Mouse (Mus musculus): ENCODE measurements around the gene Kcnt1. TPM values are rescaled to one million over a fixed set of nuclear protein-coding genes. Genes with fewer than 3 reads are reported as not detected.
"Not testable (repeated sequence)": the region's sequence is repeated elsewhere in the genome, so short reads cannot be mapped to it uniquely, and the experiment has no call there.

The Kcnt1 gene
- 0.33 TPM in 1 of 2 replicates, not detected in the other for polyA plus RNA-seq (2014; fragmentation: Nextera tagmentation; extraction: Ambion mirVana)

DNA sequence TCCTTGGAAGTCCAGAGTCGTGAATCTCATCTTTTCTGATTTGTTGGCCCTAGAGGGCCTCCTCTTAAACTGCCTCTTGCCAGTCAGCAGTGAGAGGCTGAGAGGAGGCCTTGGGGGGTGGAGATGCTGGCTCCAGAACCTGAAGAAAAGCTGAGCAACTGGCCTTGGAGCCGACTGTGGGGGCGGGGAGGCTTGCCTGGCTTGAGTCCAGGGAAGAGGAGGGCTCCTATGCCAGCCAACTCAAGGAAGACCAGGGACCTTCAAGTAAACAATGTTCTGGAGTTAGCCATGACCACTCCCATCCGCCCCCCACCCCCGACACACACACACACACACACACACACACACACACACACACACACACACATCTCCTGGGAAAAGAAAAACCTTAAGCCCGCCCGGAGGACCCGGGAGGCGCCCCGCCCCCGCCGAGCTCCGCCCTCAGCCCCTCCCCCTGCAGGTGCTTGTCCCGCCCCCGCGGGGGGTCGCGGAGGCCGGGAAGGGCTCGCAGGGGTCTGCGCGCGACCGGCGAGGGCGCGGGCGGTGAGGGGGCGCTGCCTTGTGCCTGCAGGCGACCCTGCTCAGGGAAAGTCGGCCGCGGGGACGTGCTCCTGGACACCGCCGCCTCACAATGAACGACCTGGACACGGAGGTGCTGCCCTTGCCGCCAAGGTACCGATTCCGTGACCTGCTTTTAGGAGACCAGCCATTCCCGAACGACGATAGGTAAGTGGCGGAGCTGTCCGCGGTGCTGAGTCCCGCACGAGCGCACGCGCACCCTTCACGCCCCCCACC is at the start of gene Kcnt1:
Kcnt1 (plus strand) TSS at position 398 of the 795 bp plus-strand sequence.
- Histone ChIP-seq H3K36me3 (ENCODE audit: control insufficient read depth, insufficient read depth, low read length) (no peaks in the 10 kb centered on the region), H3K27ac (ENCODE audit: low read depth, low read length) (no peak within 1 kb of the TSS), H3K27me3 (replicated peaks; ENCODE audit: control insufficient read depth, insufficient read depth, low read length) (peaks cover 56% of the 10 kb centered on the region), H3K4me2 (peak within 1 kb of the TSS; percentile 81), H3K4me3 (ENCODE audit: low read depth, low read length) (peak within 1 kb of the TSS; percentile 43), H3K9ac (ENCODE audit: low read depth, low read length) (no peak within 1 kb of the TSS), H3K9me3 (ENCODE audit: control insufficient read depth, low read length) (no peaks in the 10 kb centered on the region), H3K4me1 (replicated peaks; ENCODE audit: control insufficient read depth, insufficient read depth, low read length) (no peaks in the 10 kb centered on the region)
- no peak for DNase-seq (ENCODE audit: low spot score)
- ATAC-seq (replicated peaks; ENCODE audit: low FRiP score): no peak
- 2% methylated on average over 51 of the region's 53 CpGs for WGBS

DNA sequence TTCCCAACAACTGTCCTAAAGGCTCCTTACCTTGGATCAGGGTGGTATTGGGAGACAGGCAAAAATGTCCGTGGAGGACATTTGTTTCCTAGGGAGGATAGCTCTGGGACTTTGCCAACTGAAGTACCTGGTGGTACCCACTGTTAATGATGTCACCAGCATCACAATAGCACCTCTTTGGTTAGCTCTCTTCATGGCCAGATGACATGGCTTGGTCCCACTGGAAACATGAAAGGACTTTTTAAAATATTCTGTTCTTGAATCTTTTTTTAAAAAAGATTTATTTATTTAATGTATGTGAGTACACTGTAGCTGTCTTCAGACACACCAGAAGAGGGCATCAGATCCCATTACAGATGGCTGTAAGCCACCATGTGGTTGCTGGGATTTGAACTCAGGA is 47.8 kb upstream of the Kcnt1 start, which contains the start of gene Glt6d1:
Glt6d1 (minus strand) TSS at position 101 of the 400 bp plus-strand sequence.
- H3K36me3 ChIP-seq (ENCODE audit: control insufficient read depth, insufficient read depth, low read length); DNase-seq (ENCODE audit: low spot score); H3K4me1 ChIP-seq (replicated peaks; ENCODE audit: control insufficient read depth, insufficient read depth, low read length); H3K4me3 ChIP-seq (ENCODE audit: low read depth, low read length); H3K27me3 ChIP-seq (replicated peaks; ENCODE audit: control insufficient read depth, insufficient read depth, low read length); H3K4me2 ChIP-seq; H3K9ac ChIP-seq (ENCODE audit: low read depth, low read length); H3K9me3 ChIP-seq (ENCODE audit: control insufficient read depth, low read length); ATAC-seq (replicated peaks; ENCODE audit: low FRiP score); H3K27ac ChIP-seq (ENCODE audit: low read depth, low read length): not testable (repeated sequence)
- WGBS: 65% methylated on average over 1 of the region's 1 CpGs

DNA sequence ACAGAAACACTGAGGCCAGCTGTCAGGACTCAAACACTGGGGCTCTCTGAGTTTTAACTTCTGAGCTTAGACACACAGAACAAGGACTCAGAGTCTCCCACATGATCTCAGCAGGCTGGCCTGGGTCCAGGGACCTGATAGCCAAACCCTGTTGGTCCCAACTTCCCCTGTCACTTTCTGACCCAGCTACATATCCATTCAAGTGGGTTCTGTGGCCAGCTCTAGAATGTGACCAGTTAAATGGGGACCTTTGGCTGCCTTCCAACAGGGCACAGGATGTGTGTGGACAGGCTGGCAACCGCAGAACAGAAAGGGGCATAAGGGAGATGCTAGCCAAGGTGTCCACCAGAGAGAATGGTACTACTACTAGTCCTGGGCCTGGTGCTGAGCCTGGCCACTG is 40.7 kb upstream of the Kcnt1 start, which contains the start of gene Lcn9:
Lcn9 (plus strand) TSS at position 348 of the 400 bp plus-strand sequence.
- no peak for DNase-seq (ENCODE audit: low spot score)

DNA sequence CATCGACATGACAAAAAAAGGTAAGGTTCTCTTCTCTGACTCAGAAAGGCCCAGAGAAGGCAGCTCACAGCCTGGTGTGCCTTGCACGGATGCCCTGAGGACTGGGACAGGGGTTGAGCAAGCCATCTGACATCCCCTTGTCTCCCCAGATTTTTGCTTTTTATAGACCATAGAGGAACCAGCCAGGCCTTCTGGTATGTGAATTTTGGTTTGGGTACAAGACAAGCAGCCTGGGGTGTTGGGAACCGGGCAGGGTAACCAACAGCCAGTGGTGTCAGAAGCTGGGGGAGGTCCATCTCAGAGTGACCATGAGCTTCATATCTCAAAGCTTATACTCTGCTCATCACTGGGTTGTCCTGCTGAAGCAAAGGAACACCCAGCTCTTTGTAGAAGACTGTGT is 38.8 kb upstream of the Kcnt1 start:
- DNase-seq (ENCODE audit: low spot score) (no peak), ATAC-seq (replicated peaks; ENCODE audit: low FRiP score) (no peak)
- 77% methylated on average over 3 of the region's 3 CpGs for WGBS
- Histone ChIP-seq H3K36me3 (ENCODE audit: control insufficient read depth, insufficient read depth, low read length) (no peaks in the 10 kb centered on the region), H3K4me2 (no peak overlapping the region), H3K9ac (ENCODE audit: low read depth, low read length) (no peak overlapping the region), H3K4me1 (replicated peaks; ENCODE audit: control insufficient read depth, insufficient read depth, low read length) (no peaks in the 10 kb centered on the region), H3K27ac (ENCODE audit: low read depth, low read length) (no peak overlapping the region), H3K4me3 (ENCODE audit: low read depth, low read length) (no peak overlapping the region), H3K27me3 (replicated peaks; ENCODE audit: control insufficient read depth, insufficient read depth, low read length) (no peaks in the 10 kb centered on the region), H3K9me3 (ENCODE audit: control insufficient read depth, low read length) (no peaks in the 10 kb centered on the region)

More for the DNA sequence above, 40.7 kb upstream of the Kcnt1 start, which contains the start of gene Lcn9:
- no peaks in the 10 kb centered on the region for H3K27me3 ChIP-seq (replicated peaks; ENCODE audit: control insufficient read depth, insufficient read depth, low read length)
- H3K27ac ChIP-seq (ENCODE audit: low read depth, low read length): no peak within 1 kb of the TSS
- H3K4me2 ChIP-seq: no peak within 1 kb of the TSS
- H3K36me3 ChIP-seq (ENCODE audit: control insufficient read depth, insufficient read depth, low read length): no peaks in the 10 kb centered on the region
- WGBS: 89% methylated on average over 1 of the region's 1 CpGs
- no peak within 1 kb of the TSS for H3K9ac ChIP-seq (ENCODE audit: low read depth, low read length)
- H3K4me3 ChIP-seq (ENCODE audit: low read depth, low read length): no peak within 1 kb of the TSS
- ATAC-seq (replicated peaks; ENCODE audit: low FRiP score): no peak
- H3K9me3 ChIP-seq (ENCODE audit: control insufficient read depth, low read length): no peaks in the 10 kb centered on the region
- H3K4me1 ChIP-seq (replicated peaks; ENCODE audit: control insufficient read depth, insufficient read depth, low read length): no peaks in the 10 kb centered on the region

DNA sequence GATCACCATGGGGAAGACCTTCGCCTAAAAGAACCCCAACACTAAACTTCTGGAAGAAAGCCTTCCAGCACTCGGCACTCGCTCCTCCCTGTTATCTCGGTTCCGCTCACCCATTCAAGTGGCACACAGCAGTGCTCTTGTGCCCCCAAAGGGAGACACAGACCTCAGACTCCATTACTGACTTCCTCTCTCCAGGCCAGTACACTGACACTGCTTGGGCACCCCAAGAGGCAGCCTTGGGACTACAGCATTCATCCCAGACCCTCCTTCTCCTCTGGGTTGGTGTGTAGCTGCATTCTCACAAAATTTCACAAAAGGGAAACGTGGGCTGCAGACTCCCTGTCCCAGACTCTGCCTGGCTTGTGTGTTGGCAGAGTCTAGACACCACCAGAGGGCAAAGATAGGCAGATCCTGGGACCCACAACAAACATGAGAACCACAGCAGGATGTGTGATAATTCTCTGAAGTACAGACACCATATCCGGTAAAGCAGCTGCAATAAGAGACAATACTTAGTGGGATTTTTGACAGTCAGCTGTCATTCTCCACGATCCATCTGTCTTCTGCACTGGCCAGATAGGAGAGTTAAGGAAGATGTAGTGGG is 35.1 kb upstream of the Kcnt1 start:
- DNase-seq (ENCODE audit: low spot score): no peak
- WGBS: 64% methylated on average over 8 of the region's 8 CpGs
- no peaks in the 10 kb centered on the region for H3K4me1 ChIP-seq (replicated peaks; ENCODE audit: control insufficient read depth, insufficient read depth, low read length)
- no peak overlapping the region for H3K4me2 ChIP-seq
- H3K9me3 ChIP-seq (ENCODE audit: control insufficient read depth, low read length): no peaks in the 10 kb centered on the region
- no peak overlapping the region for H3K4me3 ChIP-seq (ENCODE audit: low read depth, low read length)
- no peaks in the 10 kb centered on the region for H3K36me3 ChIP-seq (ENCODE audit: control insufficient read depth, insufficient read depth, low read length)
- ATAC-seq (replicated peaks; ENCODE audit: low FRiP score): no peak
- no peaks in the 10 kb centered on the region for H3K27me3 ChIP-seq (replicated peaks; ENCODE audit: control insufficient read depth, insufficient read depth, low read length)
- no peak overlapping the region for H3K27ac ChIP-seq (ENCODE audit: low read depth, low read length)
- no peak overlapping the region for H3K9ac ChIP-seq (ENCODE audit: low read depth, low read length)

DNA sequence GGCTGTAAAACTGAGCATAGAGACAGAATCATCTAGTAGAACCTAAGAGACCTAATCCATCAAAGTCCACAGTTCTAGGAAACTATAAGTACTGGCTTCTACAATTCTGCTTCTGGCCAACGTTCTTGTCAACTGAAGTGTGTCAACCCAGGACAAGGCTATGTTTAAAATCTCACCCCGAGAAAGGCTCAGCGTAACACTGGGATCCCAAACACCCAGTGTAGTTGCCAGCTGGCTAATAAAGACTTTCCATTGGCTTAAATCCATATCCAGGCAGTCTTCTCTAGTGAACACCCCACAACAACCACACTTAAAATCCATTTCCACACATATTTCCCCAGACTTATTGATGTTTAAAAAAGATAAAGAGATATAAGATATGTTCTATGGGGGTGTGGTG is 32.7 kb upstream of the Kcnt1 start:
- H3K36me3 ChIP-seq (ENCODE audit: control insufficient read depth, insufficient read depth, low read length): no peaks in the 10 kb centered on the region
- no peak for ATAC-seq (replicated peaks; ENCODE audit: low FRiP score)
- no peak overlapping the region for H3K27ac ChIP-seq (ENCODE audit: low read depth, low read length)
- no peak for DNase-seq (ENCODE audit: low spot score)
- H3K9ac ChIP-seq (ENCODE audit: low read depth, low read length): no peak overlapping the region
- no peaks in the 10 kb centered on the region for H3K4me1 ChIP-seq (replicated peaks; ENCODE audit: control insufficient read depth, insufficient read depth, low read length)
- H3K4me2 ChIP-seq: no peak overlapping the region
- WGBS: 84% methylated on average over 3 of the region's 3 CpGs
- H3K4me3 ChIP-seq (ENCODE audit: low read depth, low read length): no peak overlapping the region
- no peaks in the 10 kb centered on the region for H3K9me3 ChIP-seq (ENCODE audit: control insufficient read depth, low read length)
- H3K27me3 ChIP-seq (replicated peaks; ENCODE audit: control insufficient read depth, insufficient read depth, low read length): no peaks in the 10 kb centered on the region

DNA sequence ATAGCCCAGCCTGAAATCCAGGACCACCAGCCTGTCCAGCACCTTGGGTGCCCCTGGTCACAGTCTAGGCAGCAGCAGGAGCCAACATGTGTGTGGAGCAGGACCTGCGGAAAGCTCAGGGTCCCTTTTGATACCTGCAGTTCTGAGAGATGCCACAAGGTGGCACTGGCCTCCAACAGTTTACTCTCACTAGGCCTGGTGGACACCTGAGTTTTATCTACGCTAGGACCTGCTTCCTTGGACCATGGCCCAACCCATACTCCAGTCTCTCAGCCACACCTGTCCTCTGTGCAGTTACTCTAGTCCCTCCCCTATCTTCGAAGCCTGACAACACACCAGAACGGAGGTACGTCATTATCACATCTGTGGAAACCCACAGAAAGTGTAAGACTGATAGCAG is 27.2 kb upstream of the Kcnt1 start:
- H3K27ac ChIP-seq (ENCODE audit: low read depth, low read length): no peak overlapping the region
- DNase-seq (ENCODE audit: low spot score) (peak; percentile 57), ATAC-seq (replicated peaks; ENCODE audit: low FRiP score) (peak; percentile 23; the same call in 1 of the 2 replicates)
- no peak overlapping the region for H3K4me2 ChIP-seq
- no peaks in the 10 kb centered on the region for H3K9me3 ChIP-seq (ENCODE audit: control insufficient read depth, low read length)
- 48% methylated on average over 5 of the region's 5 CpGs for WGBS
- H3K4me3 ChIP-seq (ENCODE audit: low read depth, low read length): no peak overlapping the region
- no peaks in the 10 kb centered on the region for H3K36me3 ChIP-seq (ENCODE audit: control insufficient read depth, insufficient read depth, low read length)
- H3K27me3 ChIP-seq (replicated peaks; ENCODE audit: control insufficient read depth, insufficient read depth, low read length): no peaks in the 10 kb centered on the region
- no peaks in the 10 kb centered on the region for H3K4me1 ChIP-seq (replicated peaks; ENCODE audit: control insufficient read depth, insufficient read depth, low read length)
- no peak overlapping the region for H3K9ac ChIP-seq (ENCODE audit: low read depth, low read length)

DNA sequence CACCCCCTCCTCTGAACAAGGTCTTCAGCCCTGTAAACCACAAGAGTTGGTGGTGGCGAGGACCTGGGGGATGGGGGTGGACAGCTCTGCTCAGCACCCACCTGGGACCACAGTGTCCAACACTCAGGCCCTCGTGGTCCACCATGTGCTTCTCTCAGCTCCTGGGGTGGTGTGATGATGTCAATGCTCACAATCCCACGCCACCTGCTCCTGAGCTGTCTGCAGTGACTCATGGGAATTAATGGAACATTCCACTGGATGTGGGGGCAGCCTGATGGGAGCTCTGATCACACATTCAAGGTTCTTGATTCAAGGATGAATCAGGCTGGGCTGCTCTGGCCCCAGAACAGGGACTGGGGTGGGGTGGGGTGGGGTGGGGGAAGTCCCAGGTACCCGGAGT is 21.4 kb upstream of the Kcnt1 start:
- Histone ChIP-seq H3K4me1 (replicated peaks; ENCODE audit: control insufficient read depth, insufficient read depth, low read length) (no peaks in the 10 kb centered on the region), H3K4me3 (ENCODE audit: low read depth, low read length) (no peak overlapping the region), H3K9me3 (ENCODE audit: control insufficient read depth, low read length) (no peaks in the 10 kb centered on the region), H3K36me3 (ENCODE audit: control insufficient read depth, insufficient read depth, low read length) (no peaks in the 10 kb centered on the region), H3K9ac (ENCODE audit: low read depth, low read length) (no peak overlapping the region), H3K27ac (ENCODE audit: low read depth, low read length) (no peak overlapping the region), H3K4me2 (no peak overlapping the region), H3K27me3 (replicated peaks; ENCODE audit: control insufficient read depth, insufficient read depth, low read length) (no peaks in the 10 kb centered on the region)
- WGBS: 55% methylated on average over 4 of the region's 4 CpGs
- ATAC-seq (replicated peaks; ENCODE audit: low FRiP score) (no peak), DNase-seq (ENCODE audit: low spot score) (no peak)
